Mouse (Mus musculus): ENCODE data around the gene Olfr5. TPM values are rescaled to one million over a fixed set of nuclear protein-coding genes. Genes with fewer than 3 reads are reported as not detected.

Olfr5 gene
- polyA plus RNA-seq, 1 experiment from 2014 or later = not detected

DNA sequence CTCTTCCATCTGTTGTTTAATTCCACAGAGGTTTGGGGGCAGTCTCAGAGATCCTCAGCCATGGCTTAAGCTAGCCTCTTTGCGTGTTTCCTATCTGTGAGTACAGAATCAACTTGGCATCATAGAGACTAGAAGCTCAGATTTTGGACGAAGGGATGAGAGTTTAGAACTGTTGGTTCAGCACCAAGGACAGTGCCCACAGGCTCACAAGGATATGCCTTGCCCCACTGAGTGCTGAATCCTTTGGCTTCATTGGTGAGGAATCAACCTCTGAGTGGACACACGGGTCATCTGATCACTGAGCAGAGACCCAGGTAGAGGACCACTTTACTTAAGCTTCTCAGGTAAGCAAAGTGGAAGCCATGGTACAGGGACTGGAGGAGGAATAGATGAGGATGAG lies 30.3 kb downstream of the Olfr5 start:
- Histone ChIP-seq H3K4me3 (ENCODE audit: low read depth, low read length) (no peak overlapping the region), H3K4me2 (ENCODE audit: low read depth, low read length) (no peak overlapping the region), H3K36me3 (ENCODE audit: control insufficient read depth, insufficient read depth) (no peaks in the 10 kb centered on the region), H3K9ac (ENCODE audit: low read depth, low read length) (no peak overlapping the region), H3K27me3 (ENCODE audit: control insufficient read depth, insufficient read depth, low read depth, low read length) (no peaks in the 10 kb centered on the region), H3K4me1 (ENCODE audit: control insufficient read depth, low read depth, low read length) (no peaks in the 10 kb centered on the region), H3K9me3 (replicated peaks; ENCODE audit: control insufficient read depth, low read length) (no peaks in the 10 kb centered on the region), H3K27ac (ENCODE audit: low read length) (no peak overlapping the region)
- ATAC-seq (ENCODE audit: low read depth) = no peak
- 22% methylated on average over 3 of the region's 3 CpGs for WGBS (ENCODE audit: insufficient replicate concordance)

DNA sequence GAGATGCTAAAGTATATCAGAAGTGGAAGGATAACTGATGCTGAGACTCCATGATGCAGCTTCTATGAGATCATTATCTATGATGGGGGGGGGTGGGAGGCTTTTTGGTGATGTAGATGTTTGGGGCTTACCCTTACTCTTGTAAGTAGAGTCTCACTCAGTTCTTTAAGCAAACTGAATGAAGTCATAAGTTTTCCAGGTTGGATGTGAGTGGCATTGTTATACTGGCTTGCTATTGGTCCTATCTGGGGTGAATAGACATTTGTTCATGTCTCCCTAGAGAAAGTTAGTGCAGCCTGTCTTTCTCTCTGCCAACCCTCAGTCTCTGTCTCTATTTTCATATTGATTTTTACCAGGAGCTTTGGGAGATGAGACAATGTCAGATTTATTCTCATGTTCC lies 30.9 kb downstream of the Olfr5 start, which contains the start of gene Olfr1336:
Gene Olfr1336 (plus strand): TSS at position 301 of the 400 bp plus-strand sequence.
- H3K4me1 ChIP-seq (ENCODE audit: control insufficient read depth, low read depth, low read length) = no peaks in the 10 kb centered on the region
- no peak for ATAC-seq (ENCODE audit: low read depth)
- no peak within 1 kb of the TSS for H3K4me2 ChIP-seq (ENCODE audit: low read depth, low read length)
- no peak within 1 kb of the TSS for H3K4me3 ChIP-seq (ENCODE audit: low read depth, low read length)
- no peaks in the 10 kb centered on the region for H3K27me3 ChIP-seq (ENCODE audit: control insufficient read depth, insufficient read depth, low read depth, low read length)
- H3K9ac ChIP-seq (ENCODE audit: low read depth, low read length) = no peak within 1 kb of the TSS
- no peaks in the 10 kb centered on the region for H3K9me3 ChIP-seq (replicated peaks; ENCODE audit: control insufficient read depth, low read length)
- no peak within 1 kb of the TSS for H3K27ac ChIP-seq (ENCODE audit: low read length)
- H3K36me3 ChIP-seq (ENCODE audit: control insufficient read depth, insufficient read depth) = no peaks in the 10 kb centered on the region

GRCm38 (mm10) chr7:6447771-6448170 lies 39.0 kb downstream of the Olfr5 start:
- no peak for ATAC-seq (ENCODE audit: low read depth)
- no peaks in the 10 kb centered on the region for H3K9me3 ChIP-seq (replicated peaks; ENCODE audit: control insufficient read depth, low read length)
- no peaks in the 10 kb centered on the region for H3K27me3 ChIP-seq (ENCODE audit: control insufficient read depth, insufficient read depth, low read depth, low read length)
- H3K27ac ChIP-seq (ENCODE audit: low read length) = no peak overlapping the region
- H3K4me2 ChIP-seq (ENCODE audit: low read depth, low read length) = no peak overlapping the region
- H3K9ac ChIP-seq (ENCODE audit: low read depth, low read length) = no peak overlapping the region
- no peaks in the 10 kb centered on the region for H3K36me3 ChIP-seq (ENCODE audit: control insufficient read depth, insufficient read depth)
- no peak overlapping the region for H3K4me3 ChIP-seq (ENCODE audit: low read depth, low read length)
- WGBS (ENCODE audit: insufficient replicate concordance) = 29% methylated on average over 5 of the region's 5 CpGs
- no peaks in the 10 kb centered on the region for H3K4me1 ChIP-seq (ENCODE audit: control insufficient read depth, low read depth, low read length)

DNA sequence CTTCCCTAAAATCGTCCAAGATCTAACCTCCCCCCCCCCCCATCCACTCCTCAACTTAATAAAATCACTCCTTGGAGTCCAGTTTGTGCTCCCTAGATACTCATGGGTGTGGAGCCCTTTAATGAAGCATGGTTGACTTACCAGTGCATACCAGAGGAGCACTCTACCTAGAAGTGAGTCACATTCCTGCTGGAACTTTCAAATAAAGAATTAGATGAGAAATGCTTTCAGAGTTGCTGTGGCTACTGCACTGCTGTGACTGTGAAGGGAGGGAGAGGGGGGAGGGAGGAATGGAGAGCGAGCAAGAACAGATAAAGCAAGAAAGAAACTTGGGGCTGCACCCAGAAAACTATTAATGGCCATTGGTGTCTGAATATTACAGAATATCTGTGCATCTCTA lies 45.6 kb downstream of the Olfr5 start:
- H3K27ac ChIP-seq (ENCODE audit: low read length) = no peak overlapping the region
- H3K9me3 ChIP-seq (replicated peaks; ENCODE audit: control insufficient read depth, low read length) = no peaks in the 10 kb centered on the region
- no peak overlapping the region for H3K9ac ChIP-seq (ENCODE audit: low read depth, low read length)
- ATAC-seq (ENCODE audit: low read depth) = no peak
- H3K36me3 ChIP-seq (ENCODE audit: control insufficient read depth, insufficient read depth) = no peaks in the 10 kb centered on the region
- no peaks in the 10 kb centered on the region for H3K27me3 ChIP-seq (ENCODE audit: control insufficient read depth, insufficient read depth, low read depth, low read length)
- H3K4me1 ChIP-seq (ENCODE audit: control insufficient read depth, low read depth, low read length) = no peaks in the 10 kb centered on the region
- H3K4me2 ChIP-seq (ENCODE audit: low read depth, low read length) = no peak overlapping the region
- WGBS (ENCODE audit: insufficient replicate concordance) = 58% methylated on average over 2 of the region's 2 CpGs
- H3K4me3 ChIP-seq (ENCODE audit: low read depth, low read length) = no peak overlapping the region

DNA sequence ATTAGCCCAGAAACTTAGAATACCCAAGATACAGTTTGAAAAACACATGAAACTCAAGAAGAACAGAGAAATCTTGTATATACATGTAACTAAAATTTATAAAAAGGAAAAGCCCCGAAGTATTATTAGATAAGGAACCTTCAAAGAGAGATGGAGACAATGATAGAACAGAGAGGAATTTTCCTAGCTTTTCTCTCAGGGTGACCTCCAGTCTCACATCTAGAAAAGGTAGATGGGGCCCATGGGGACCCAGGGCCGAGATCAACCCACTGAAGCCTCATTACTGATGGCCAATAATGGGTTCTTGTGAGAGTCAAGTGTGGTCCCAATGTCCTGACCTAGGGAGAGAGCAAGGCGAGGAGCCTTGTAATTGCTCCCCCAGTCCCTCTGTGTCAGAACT lies 48.4 kb downstream of the Olfr5 start, which contains the start of gene Olfr1344:
Gene Olfr1344 (plus strand): TSS at position 301 of the 400 bp plus-strand sequence.
- whole genome bisulfite sequencing (ENCODE audit: insufficient replicate concordance) = 43% methylated on average over 3 of the region's 3 CpGs
- H3K4me2 ChIP-seq (ENCODE audit: low read depth, low read length) = no peak within 1 kb of the TSS
- no peak within 1 kb of the TSS for H3K9ac ChIP-seq (ENCODE audit: low read depth, low read length)
- H3K4me3 ChIP-seq (ENCODE audit: low read depth, low read length) = no peak within 1 kb of the TSS
- H3K36me3 ChIP-seq (ENCODE audit: control insufficient read depth, insufficient read depth) = no peaks in the 10 kb centered on the region
- no peaks in the 10 kb centered on the region for H3K4me1 ChIP-seq (ENCODE audit: control insufficient read depth, low read depth, low read length)
- no peaks in the 10 kb centered on the region for H3K27me3 ChIP-seq (ENCODE audit: control insufficient read depth, insufficient read depth, low read depth, low read length)
- no peaks in the 10 kb centered on the region for H3K9me3 ChIP-seq (replicated peaks; ENCODE audit: control insufficient read depth, low read length)
- no peak within 1 kb of the TSS for H3K27ac ChIP-seq (ENCODE audit: low read length)
- ATAC-seq (ENCODE audit: low read depth) = no peak

DNA sequence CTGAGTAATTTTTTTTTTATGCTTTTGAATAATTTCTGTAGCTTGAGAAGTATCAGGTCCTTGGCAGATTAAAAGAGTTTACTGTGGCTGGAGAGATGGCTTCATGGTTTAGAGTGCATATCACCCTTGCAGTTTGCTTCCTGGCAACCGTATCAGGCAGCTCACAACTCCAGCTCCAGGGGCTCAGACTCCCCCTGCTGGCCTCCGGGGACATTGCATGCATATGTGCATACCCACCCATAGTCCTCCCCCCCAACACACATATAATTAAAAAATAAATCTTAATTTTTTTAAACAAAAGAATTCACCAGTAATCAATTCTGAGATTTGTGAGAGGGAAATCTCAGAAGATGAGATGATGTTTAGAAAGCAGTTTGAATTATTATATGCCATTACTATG lies 56.4 kb downstream of the Olfr5 start:
- H3K27ac ChIP-seq (ENCODE audit: low read length) = no peak overlapping the region
- H3K4me3 ChIP-seq (ENCODE audit: low read depth, low read length) = no peak overlapping the region
- H3K4me2 ChIP-seq (ENCODE audit: low read depth, low read length) = no peak overlapping the region
- H3K27me3 ChIP-seq (ENCODE audit: control insufficient read depth, insufficient read depth, low read depth, low read length) = no peaks in the 10 kb centered on the region
- ATAC-seq (ENCODE audit: low read depth) = no peak
- 18% methylated on average over 2 of the region's 2 CpGs for WGBS (ENCODE audit: insufficient replicate concordance)
- no peaks in the 10 kb centered on the region for H3K4me1 ChIP-seq (ENCODE audit: control insufficient read depth, low read depth, low read length)
- H3K9ac ChIP-seq (ENCODE audit: low read depth, low read length) = no peak overlapping the region
- no peaks in the 10 kb centered on the region for H3K36me3 ChIP-seq (ENCODE audit: control insufficient read depth, insufficient read depth)
- H3K9me3 ChIP-seq (replicated peaks; ENCODE audit: control insufficient read depth, low read length) = no peaks in the 10 kb centered on the region

GRCm38 (mm10) chr7:6429381-6429780 lies 57.4 kb downstream of the Olfr5 start:
- H3K9ac ChIP-seq (ENCODE audit: low read depth, low read length) = no peak overlapping the region
- no peaks in the 10 kb centered on the region for H3K27me3 ChIP-seq (ENCODE audit: control insufficient read depth, insufficient read depth, low read depth, low read length)
- no peaks in the 10 kb centered on the region for H3K9me3 ChIP-seq (replicated peaks; ENCODE audit: control insufficient read depth, low read length)
- ATAC-seq (ENCODE audit: low read depth) = no peak
- no peaks in the 10 kb centered on the region for H3K36me3 ChIP-seq (ENCODE audit: control insufficient read depth, insufficient read depth)
- no peaks in the 10 kb centered on the region for H3K4me1 ChIP-seq (ENCODE audit: control insufficient read depth, low read depth, low read length)
- no peak overlapping the region for H3K27ac ChIP-seq (ENCODE audit: low read length)
- no peak overlapping the region for H3K4me2 ChIP-seq (ENCODE audit: low read depth, low read length)
- 65% methylated on average over 3 of the region's 3 CpGs for WGBS (ENCODE audit: insufficient replicate concordance)
- no peak overlapping the region for H3K4me3 ChIP-seq (ENCODE audit: low read depth, low read length)

Other genes with a start within 250 kb of the Olfr5 start
- gene Epp13, start 234.2 kb downstream of the Olfr5 start, polyA plus RNA-seq (2015; fragmentation: Nextera tagmentation; extraction: Ambion mirVana) = not detected in 2 replicates
- gene Zfp667, start 200.4 kb downstream of the Olfr5 start, polyA plus RNA-seq (2015; fragmentation: Nextera tagmentation; extraction: Ambion mirVana) = 3.6 and 4.4 TPM in 2 replicates
- gene Zfp583, start 155.7 kb downstream of the Olfr5 start, polyA plus RNA-seq (2015; fragmentation: Nextera tagmentation; extraction: Ambion mirVana) = 0.45 and 0.89 TPM in 2 replicates
- gene Gm3854, start 143.2 kb downstream of the Olfr5 start, polyA plus RNA-seq (2015; fragmentation: Nextera tagmentation; extraction: Ambion mirVana) = 0.11 and 0.13 TPM in 2 replicates
- 0.84 TPM in 2 replicates for gene Zfp78, start 123.7 kb downstream of the Olfr5 start, polyA plus RNA-seq (2015; fragmentation: Nextera tagmentation; extraction: Ambion mirVana)
- gene Zfp28, start 103.6 kb downstream of the Olfr5 start, polyA plus RNA-seq (2015; fragmentation: Nextera tagmentation; extraction: Ambion mirVana) = 1.2 and 1.3 TPM in 2 replicates
- gene Smim17, start 88.2 kb downstream of the Olfr5 start, polyA plus RNA-seq (2015; fragmentation: Nextera tagmentation; extraction: Ambion mirVana) = not detected in 2 replicates
- gene Gm20715, start 76.7 kb downstream of the Olfr5 start, polyA plus RNA-seq (2015; fragmentation: Nextera tagmentation; extraction: Ambion mirVana) = not detected in 2 replicates
- gene Olfr1344, start 48.3 kb downstream of the Olfr5 start, polyA plus RNA-seq (2015; fragmentation: Nextera tagmentation; extraction: Ambion mirVana) = not detected in 2 replicates
- not detected in 2 replicates for gene Olfr1336, start 30.8 kb downstream of the Olfr5 start, polyA plus RNA-seq (2015; fragmentation: Nextera tagmentation; extraction: Ambion mirVana)
- not detected in 2 replicates for gene Olfr1346, start 19.8 kb downstream of the Olfr5 start, polyA plus RNA-seq (2015; fragmentation: Nextera tagmentation; extraction: Ambion mirVana)
- gene Olfr1347, start 12.8 kb upstream of the Olfr5 start, polyA plus RNA-seq (2015; fragmentation: Nextera tagmentation; extraction: Ambion mirVana) = not detected in 2 replicates
- gene Olfr1348, start 21.8 kb upstream of the Olfr5 start, polyA plus RNA-seq (2015; fragmentation: Nextera tagmentation; extraction: Ambion mirVana) = not detected in 2 replicates
- not detected in 2 replicates for gene Olfr1349, start 36.0 kb upstream of the Olfr5 start, polyA plus RNA-seq (2015; fragmentation: Nextera tagmentation; extraction: Ambion mirVana)
- gene Olfr1350, start 77.9 kb upstream of the Olfr5 start, polyA plus RNA-seq (2015; fragmentation: Nextera tagmentation; extraction: Ambion mirVana) = not detected in 2 replicates
- gene Zim1, start 209.5 kb upstream of the Olfr5 start, polyA plus RNA-seq (2015; fragmentation: Nextera tagmentation; extraction: Ambion mirVana) = 1.5 and 1.7 TPM in 2 replicates
- 54.7 and 61.1 TPM in 2 replicates for gene Peg3, start 243.5 kb upstream of the Olfr5 start, polyA plus RNA-seq (2015; fragmentation: Nextera tagmentation; extraction: Ambion mirVana)
- 1.7 and 2.0 TPM in 2 replicates for gene Usp29, start 243.6 kb upstream of the Olfr5 start, polyA plus RNA-seq (2015; fragmentation: Nextera tagmentation; extraction: Ambion mirVana)